Mouse (Mus musculus) brain, embryonic 14.5 days (tissue): ENCODE results near the gene Arfip1.

ENCODE experiments used
- CTCF ChIP-seq: fragments of 200-500 bp; IDR thresholded peaks from 2 replicates; pipeline ENCODE4 v1.5.1; 2012; ENCODE audit warnings: inconsistent platforms, mild to moderate bottlenecking, moderate library complexity, borderline replicate concordance; ENCODE audit not compliant: insufficient read depth, insufficient read length; ENCODE audit errors: extremely low read depth
- POLR2A ChIP-seq: fragments of 200-500 bp; IDR thresholded peaks from 2 replicates; pipeline ENCODE4 v1.6.1; 2012; ENCODE audit warnings: mild to moderate bottlenecking, inconsistent platforms, borderline replicate concordance; ENCODE audit not compliant: poor library complexity, insufficient read depth, insufficient read length, severe bottlenecking; ENCODE audit errors: extremely low read depth

DNA sequence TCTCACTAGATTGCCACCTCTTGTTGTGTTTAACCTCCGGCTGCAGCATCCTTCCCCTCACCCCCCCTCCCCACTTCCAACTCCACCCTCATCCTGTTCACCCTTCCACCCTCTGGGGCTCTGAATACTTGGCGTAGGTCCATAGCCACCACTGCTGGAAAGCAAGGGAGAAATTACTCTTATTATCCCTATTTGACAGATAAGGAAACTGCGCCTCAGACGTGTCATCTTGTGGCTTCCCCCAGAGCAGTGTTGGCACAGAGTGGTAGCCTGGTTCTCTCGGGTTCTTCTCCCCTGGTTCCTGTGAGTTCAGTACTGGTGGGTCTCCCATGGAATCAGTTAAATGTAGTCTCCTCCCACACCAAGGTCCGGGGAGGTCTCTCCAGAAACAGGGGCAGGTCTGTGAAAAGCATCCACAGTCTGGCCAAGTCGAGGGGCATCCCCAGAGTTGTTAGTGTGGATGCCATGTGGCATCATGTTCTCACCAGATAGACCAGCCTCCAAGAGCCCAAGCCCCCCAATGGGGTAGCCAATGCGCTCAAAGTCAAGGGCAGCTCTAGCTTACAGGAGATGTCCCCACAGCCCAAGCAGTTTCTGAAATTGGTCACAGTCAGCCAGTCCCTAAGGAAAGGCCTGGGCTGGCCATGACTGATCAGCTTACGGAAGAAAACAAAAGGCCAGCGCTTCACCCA, 114.9 kb downstream of the Arfip1 start:
- TF ChIP-seq CTCF (no peak), POLR2A (no peak)
